Mouse (Mus musculus): Measurements from ENCODE around the gene Acer3.
"Not testable (repeated sequence)": the region's sequence is repeated elsewhere in the genome, so short reads cannot be mapped to it uniquely, and the experiment has no call there.

Acer3 gene

GRCm38 (mm10) chr7:98307411-98307810, 13.6 kb downstream of the Acer3 start:
- in situ Hi-C loops (cut with MboI; ENCODE audit: low sequenced_read_pairs): no loop called here

GRCm38 (mm10) chr7:98292901-98293300, 28.1 kb downstream of the Acer3 start:
- in situ Hi-C loops (cut with MboI; ENCODE audit: low sequenced_read_pairs): no loop called here

- in situ Hi-C loops (cut with MboI; ENCODE audit: low sequenced_read_pairs): no loop called here
Observed at GRCm38 (mm10) chr7:98289585-98289984, 31.4 kb downstream of the Acer3 start.

DNA sequence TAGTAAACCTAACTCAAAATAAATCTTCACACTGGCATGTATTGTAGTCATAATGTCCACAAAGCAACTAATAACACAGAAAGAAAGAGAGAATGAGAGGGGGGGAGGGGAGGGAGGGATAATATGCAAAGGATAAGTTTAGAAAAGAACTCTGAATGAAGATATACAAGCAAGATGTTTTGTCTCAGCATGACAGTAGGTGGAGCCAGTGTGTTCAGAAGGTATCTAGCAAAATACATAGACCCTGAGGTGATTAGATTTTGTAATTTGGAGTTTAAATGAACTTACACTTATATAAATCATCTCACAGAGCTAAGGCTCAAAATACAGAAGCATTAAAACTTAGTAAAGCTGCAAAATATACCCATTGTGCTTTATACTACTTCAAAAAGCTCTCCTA, 44.7 kb downstream of the Acer3 start:
- in situ Hi-C loops (cut with MboI; ENCODE audit: low sequenced_read_pairs): no loop called here

DNA sequence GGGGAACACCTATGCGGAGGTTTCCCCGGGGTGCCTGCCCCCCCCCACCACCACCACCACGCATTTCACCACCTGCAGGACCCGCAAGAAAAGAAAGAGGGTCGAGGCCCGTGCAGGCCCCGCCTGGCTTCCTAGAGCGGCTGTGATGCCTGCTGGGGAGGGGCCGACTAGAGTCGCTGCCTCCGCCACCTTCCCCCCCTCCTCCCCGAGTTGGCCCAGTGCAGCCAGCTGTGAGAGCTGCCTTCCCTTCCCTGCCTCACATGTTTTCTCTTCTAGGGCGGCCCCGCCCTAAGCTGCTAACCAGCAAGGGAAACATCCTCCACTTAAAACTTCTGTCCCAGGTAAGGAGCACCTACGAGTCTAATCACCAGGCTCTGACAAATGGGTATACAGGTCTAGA, 52.8 kb downstream of the Acer3 start:
- in situ Hi-C loops (cut with MboI; ENCODE audit: low sequenced_read_pairs): not testable (repeated sequence)

- in situ Hi-C loops (cut with MboI; ENCODE audit: low sequenced_read_pairs): no loop called here
Observed at GRCm38 (mm10) chr7:98252520-98252919, 68.5 kb downstream of the Acer3 start.

DNA sequence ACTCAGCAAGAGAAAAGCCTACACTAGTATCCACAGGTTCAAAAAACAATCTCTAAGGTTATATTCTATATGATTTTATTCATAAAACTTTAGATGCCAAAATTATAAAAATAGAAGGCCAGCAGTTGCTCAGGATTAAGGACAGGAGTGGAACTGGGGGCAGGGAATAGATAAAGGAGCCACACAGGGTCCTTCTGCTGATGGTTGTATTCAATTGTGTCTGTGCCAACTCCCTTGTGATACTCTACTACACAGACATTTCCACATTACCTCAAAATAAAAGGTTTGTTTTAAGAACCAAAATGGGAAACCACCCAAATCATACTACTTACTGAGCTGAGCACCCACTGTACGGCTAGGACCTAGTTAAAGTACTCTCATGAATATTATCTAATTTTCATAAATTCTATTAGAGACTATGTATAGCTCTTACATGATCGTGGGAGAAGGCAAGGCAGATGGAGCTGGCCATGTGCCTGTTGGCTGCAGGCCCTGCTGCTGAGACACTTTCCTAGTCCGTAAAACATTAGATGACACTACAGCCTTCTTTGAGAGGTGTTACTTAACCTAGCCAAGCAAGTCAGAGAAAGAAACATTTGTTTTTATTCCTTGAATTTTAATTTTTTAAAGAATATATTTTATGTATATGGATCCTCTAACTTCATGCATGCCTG, 84.2 kb downstream of the Acer3 start:
- in situ Hi-C loops (cut with MboI; ENCODE audit: low sequenced_read_pairs): no loop called here

DNA sequence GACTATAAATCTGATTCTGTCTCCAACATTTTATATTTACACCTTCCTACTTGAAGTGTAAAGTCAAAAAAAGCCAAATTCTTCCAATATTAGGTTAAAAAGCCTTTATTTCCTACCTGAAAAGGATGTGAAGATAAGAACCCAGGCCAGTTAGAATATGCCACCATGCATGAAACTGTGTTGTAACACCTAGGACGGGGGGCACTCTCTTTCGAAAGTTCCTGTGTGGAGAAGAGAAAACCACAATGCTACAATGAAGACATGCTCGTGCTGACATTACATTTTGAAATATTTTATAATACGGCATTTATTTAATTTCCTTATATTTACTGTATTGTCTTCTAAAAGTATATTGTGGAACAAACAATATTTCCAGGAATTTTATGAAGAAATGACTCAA, 97.2 kb downstream of the Acer3 start:
- in situ Hi-C loops (cut with MboI; ENCODE audit: low sequenced_read_pairs): no loop called here

DNA sequence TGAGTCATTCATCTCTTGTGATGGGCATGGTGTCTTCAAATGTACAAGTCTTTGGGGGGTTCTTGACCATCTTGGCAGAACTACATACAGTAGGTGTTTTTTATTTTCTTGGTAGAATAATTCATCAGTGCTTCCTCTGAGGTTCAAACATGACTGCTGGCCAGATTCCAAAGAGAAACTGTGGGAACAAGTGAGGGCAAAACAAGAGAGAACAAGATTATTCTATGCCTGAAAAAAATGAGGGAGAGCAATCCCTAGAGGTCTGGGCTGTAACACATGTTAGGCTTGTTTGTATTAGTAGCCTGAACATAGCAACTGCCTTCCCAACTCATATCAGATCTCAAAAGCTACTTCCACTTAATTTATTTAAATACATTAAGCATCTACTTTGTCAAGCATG, 104.3 kb downstream of the Acer3 start:
- in situ Hi-C loops (cut with MboI; ENCODE audit: low sequenced_read_pairs): no loop called here

- in situ Hi-C loops (cut with MboI; ENCODE audit: low sequenced_read_pairs): no loop called here
Observed at GRCm38 (mm10) chr7:98202946-98203345, 118.1 kb downstream of the Acer3 start.

DNA sequence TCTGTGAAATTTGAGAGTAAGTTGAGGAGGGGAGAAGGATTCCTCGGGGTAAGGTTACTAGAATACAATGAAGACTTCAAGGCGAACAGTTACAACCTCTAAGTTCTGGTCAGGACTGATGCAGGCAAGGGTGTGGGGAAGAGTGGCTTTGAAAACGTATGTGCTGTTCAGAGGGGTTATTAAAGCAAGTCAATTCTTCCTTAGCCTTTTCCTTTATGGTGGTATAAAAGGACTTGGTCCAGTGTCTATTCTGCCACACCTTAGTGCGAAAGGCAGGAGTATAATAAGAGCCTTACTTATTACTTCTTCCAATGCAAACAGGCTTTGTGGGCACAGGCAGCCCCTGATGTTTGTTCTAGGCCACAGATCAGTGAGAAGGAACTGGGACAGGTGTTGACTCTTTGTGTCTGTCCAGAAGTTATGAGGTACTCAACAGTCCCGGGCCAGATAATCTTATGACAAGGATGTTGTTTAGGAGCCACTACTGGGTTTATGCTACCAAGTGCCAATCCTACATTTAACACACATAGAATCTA, 119.4 kb downstream of the Acer3 start:
- in situ Hi-C loops (cut with MboI; ENCODE audit: low sequenced_read_pairs): no loop called here

- in situ Hi-C loops (cut with MboI; ENCODE audit: low sequenced_read_pairs): no loop called here
Observed at GRCm38 (mm10) chr7:98200396-98200795, 120.6 kb downstream of the Acer3 start.

- in situ Hi-C loops (cut with MboI; ENCODE audit: low sequenced_read_pairs): no loop called here
Observed at GRCm38 (mm10) chr7:98199381-98199780, 121.6 kb downstream of the Acer3 start, which contains the start of gene B3gnt6. Gene B3gnt6, minus strand, starts transcription at chr7:98199481.

DNA sequence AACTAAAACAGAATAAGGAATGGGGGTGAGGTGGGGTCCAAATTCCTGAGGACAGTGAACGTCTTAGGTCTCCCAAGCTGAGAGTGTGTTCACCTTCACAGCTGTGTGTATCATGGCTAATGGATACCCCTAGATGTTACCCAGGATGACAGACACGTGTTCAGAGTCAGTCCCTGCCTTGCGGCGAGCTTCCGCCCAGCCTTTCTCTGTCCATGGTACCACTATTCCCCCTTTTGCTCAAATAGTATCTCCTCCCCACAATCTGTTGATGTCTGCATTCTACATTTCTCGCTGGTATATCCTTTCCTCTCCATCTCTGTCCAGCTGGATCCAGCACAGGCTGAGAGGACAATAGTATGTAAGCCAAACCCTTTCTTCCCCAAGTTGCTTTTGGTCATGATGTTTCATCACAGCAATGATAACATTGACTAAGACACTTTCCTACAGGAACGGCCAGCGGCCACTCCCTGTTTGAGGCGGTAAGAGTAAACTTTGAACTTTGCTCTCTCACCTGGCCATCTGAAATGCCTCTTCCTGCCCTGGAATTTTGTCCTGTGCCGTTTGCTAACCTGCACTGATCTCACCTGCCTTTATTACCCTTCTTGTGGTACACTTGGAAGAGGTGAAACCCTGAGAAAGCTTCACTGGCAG, 125.7 kb downstream of the Acer3 start:
- in situ Hi-C loops (cut with MboI; ENCODE audit: low sequenced_read_pairs): no loop called here

DNA sequence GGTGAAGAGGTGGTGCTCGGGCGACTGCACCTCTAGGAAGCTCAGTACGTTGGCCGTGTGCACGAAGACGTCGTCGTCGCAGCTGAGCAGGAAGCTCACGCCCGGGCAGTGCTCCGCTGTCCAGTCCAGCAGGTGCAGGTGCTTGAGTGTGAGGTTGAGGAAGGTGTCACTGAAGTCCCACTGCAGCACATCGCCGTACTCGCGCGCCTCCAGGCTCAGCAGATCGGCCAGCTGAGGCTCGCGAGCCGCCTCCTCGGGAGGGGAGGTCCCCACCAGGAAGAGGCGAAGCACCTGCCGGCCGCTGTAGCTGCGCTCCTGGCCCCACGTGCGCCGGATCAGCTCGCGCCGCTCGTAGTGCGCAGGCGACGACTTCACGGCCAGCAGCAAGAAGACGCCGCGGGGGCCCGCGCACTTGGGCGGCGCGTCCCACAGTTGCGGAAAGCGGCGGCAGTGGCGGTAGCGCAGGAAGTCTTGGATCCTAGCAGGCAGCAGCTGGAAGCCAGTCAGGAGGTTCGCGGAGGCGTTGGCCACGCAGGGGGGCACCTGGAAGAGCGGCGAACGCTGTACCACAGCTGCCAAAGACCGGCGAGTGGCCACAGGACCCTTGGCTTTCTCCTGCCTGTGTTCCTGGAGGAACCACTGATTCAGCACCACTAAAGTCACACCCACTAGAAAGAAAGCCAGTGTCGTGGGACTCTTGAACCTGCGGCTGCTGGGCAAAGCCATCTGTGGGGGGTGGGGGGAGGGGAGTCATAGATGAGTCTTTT, 126.8 kb downstream of the Acer3 start:
- in situ Hi-C loops (cut with MboI; ENCODE audit: low sequenced_read_pairs): no loop called here

GRCm38 (mm10) chr7:98193515-98194025, 127.4 kb downstream of the Acer3 start:
- in situ Hi-C loops (cut with MboI; ENCODE audit: low sequenced_read_pairs): no loop called here

DNA sequence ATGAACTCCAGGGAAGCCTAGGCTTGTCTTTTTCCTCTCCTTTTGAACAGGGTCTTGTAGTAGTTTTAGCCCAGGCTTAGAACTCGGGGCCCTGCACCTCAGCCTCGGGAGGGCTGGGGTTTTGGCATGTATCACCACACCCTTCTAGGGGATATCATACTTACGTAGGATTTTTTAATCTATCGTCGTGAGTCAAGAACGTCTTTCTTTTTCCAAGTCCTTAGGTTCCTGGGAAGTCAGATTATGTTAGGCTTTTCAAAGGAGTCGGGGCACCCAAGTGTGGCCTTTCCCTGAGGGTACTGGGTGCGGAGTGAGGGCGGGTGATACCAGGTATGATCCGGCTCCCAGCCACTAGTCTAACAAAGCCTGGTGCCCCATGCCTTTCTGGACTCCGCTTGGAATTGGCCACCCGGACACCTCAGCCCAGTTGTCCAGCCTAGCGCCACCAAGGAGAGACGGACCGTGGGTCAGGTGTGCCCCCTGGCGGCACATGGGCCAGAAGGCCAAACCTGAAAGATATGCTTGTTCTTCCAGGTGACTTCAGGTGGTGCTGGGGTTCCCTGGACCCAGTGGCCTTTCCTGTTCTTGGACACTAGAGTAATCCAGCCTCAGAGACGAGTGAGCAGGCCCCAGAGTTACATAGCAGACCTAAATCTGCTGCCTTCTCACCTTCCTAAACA, 129.3 kb downstream of the Acer3 start:
- in situ Hi-C loops (cut with MboI; ENCODE audit: low sequenced_read_pairs): no loop called here

DNA sequence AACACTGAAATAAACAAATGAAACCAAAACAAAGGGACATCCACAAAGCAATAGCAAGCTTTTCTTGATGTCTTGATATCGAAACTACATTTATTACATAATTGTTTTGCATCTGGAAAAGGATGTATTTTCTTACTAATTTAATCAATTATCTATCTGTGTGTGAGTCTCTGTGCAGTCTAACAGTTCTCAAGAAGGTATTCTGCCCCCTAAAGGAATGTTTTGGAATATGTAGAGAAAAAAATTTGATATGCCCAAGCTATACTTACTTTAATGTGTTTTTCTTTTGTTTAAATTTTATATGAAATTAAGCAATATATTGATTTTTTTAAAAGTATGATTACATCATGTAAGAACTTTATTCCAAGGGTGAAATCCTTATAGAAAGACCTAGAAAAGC, 130.4 kb downstream of the Acer3 start:
- in situ Hi-C loops (cut with MboI; ENCODE audit: low sequenced_read_pairs): no loop called here

GRCm38 (mm10) chr7:98189745-98190144, 131.3 kb downstream of the Acer3 start:
- in situ Hi-C loops (cut with MboI; ENCODE audit: low sequenced_read_pairs): no loop called here

GRCm38 (mm10) chr7:98188680-98189079, 132.3 kb downstream of the Acer3 start:
- in situ Hi-C loops (cut with MboI; ENCODE audit: low sequenced_read_pairs): no loop called here

GRCm38 (mm10) chr7:98188238-98188637, 132.8 kb downstream of the Acer3 start:
- in situ Hi-C loops (cut with MboI; ENCODE audit: low sequenced_read_pairs): no loop called here

All from CH12F3 (cell line).